Mouse (Mus musculus) limb, embryonic 14.5 days (tissue): ENCODE data around the gene Slc6a20b. TPM values are rescaled to one million over a fixed set of nuclear protein-coding genes. Genes with fewer than 3 reads are reported as not detected.

ENCODE experiments used
- ATAC-seq: fragments of 200-750 bp; cut with Nextera tagmentation; 2 replicates; pipeline ENCODE4 v1.8.0; 2017; ENCODE audit warnings: low read depth, moderate number of reproducible peaks, moderate TSS enrichment; ENCODE audit not compliant: low FRiP score
- DNase-seq: peaks from one replicate; pipeline ENCODE4 v3.0.0-alpha.2; 2015; ENCODE audit warnings: low spot score
- H3K27ac ChIP-seq: fragments of 300-500 bp; sonication (generic); replicated peaks from 2 replicates; pipeline ENCODE4 v1.5.1; 2014; ENCODE audit warnings: low read depth, mild to moderate bottlenecking, low read length, moderate library complexity, mixed read lengths
- H3K27me3 ChIP-seq: fragments of 300-500 bp; sonication (generic); 2 replicates; pipeline ENCODE4 v1.6.1; 2014; ENCODE audit warnings: low read length, mixed read lengths; ENCODE audit not compliant: control insufficient read depth, insufficient read depth
- H3K36me3 ChIP-seq: fragments of 300-500 bp; sonication (generic); 2 replicates; pipeline ENCODE4 v1.6.1; 2014; ENCODE audit warnings: mild to moderate bottlenecking, low read length, moderate library complexity, mixed read lengths; ENCODE audit not compliant: control insufficient read depth, insufficient read depth
- H3K4me1 ChIP-seq: fragments of 300-500 bp; sonication (generic); 2 replicates; pipeline ENCODE4 v1.6.1; 2014; ENCODE audit warnings: antibody characterized with exemption, low read length, mixed read lengths; ENCODE audit not compliant: control insufficient read depth, insufficient read depth
- H3K4me2 ChIP-seq: fragments of 300-500 bp; sonication (generic); replicated peaks from 2 replicates; pipeline ENCODE4 v1.6.1; 2014; ENCODE audit warnings: low read depth, mild to moderate bottlenecking, low read length, moderate library complexity; ENCODE audit not compliant: severe bottlenecking
- H3K4me3 ChIP-seq: fragments of 300-500 bp; sonication (generic); replicated peaks from 2 replicates; pipeline ENCODE4 v1.5.1; 2014; ENCODE audit warnings: low read length
- H3K9ac ChIP-seq: fragments of 300-500 bp; sonication (generic); 2 replicates; pipeline ENCODE4 v1.6.1; 2014; ENCODE audit warnings: mild to moderate bottlenecking, low read depth, low read length, moderate library complexity; ENCODE audit not compliant: severe bottlenecking
- H3K9me3 ChIP-seq: fragments of 300-500 bp; sonication (generic); 2 replicates; pipeline ENCODE4 v1.6.1; 2016; ENCODE audit warnings: low read length; ENCODE audit not compliant: control insufficient read depth
- POLR2A ChIP-seq: fragments of 200-500 bp; IDR thresholded peaks from 2 replicates; pipeline ENCODE4 v1.8.0; 2012; ENCODE audit warnings: inconsistent platforms, mild to moderate bottlenecking, moderate library complexity, borderline replicate concordance; ENCODE audit not compliant: insufficient read depth, insufficient read length; ENCODE audit errors: extremely low read depth
- WGBS: fragments of 180-500 bp; shearing (Covaris S2); extraction: QIAGEN DNeasy Blood & Tissue Kit; methylation state at CpG from one replicate; pipeline ENCODE4 v1.1.7; 2014; 5-methylcytosine and 5-hydroxymethylcytosine counted together
- polyA plus RNA-seq, 2 experiments: library from polyadenylated mRNA; depleted of rRNA in 1 of 2; stranded (reverse) in 1 of 2; unstranded in 1 of 2; fragments of >200 nt; fragmentation: Nextera tagmentation in 1 of 2; extraction: Ambion mirVana in 1 of 2; gene quantifications; 2 replicates each; pipeline versions ENCODE4 v1.2.1 to v1.2.3; 2012 to 2014

The Slc6a20b gene
- polyA plus RNA-seq, 2 experiments = 0.01 to 0.18 TPM

- H3K9me3 ChIP-seq = no peaks in the 10 kb centered on the region
- H3K4me1 ChIP-seq = no peaks in the 10 kb centered on the region
- no peak overlapping the region for H3K9ac ChIP-seq
- H3K27me3 ChIP-seq = no peaks in the 10 kb centered on the region
- DNase-seq (no peak), ATAC-seq (no peak)
- TF ChIP-seq POLR2A = no peak
- no peak overlapping the region for H3K4me3 ChIP-seq
- no peaks in the 10 kb centered on the region for H3K36me3 ChIP-seq
- no peak overlapping the region for H3K4me2 ChIP-seq
- H3K27ac ChIP-seq = no peak overlapping the region
These were observed 26.6 kb upstream of the Slc6a20b start for GRCm38 (mm10) chr9:123658981-123659380.

DNA sequence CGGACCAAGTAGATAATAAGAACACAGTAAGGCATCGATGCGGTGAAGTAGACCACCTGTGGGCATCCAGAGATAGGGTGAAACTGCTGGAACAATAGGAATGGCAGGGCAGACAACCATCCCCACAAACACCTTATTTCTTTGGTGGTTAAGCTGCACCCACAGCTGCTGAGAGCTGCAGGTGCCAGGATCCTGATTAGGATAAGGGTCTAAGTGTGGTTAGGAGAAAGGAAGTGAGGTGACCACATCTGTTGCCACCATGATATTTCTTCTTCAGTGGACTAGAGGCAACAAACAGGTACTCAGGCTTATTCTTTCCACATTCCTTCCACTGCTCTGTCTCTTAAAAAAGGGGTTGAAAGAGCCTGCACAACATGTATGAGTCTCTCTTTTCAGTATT, 25.1 kb upstream of the Slc6a20b start:
- H3K9me3 ChIP-seq = no peaks in the 10 kb centered on the region
- no peaks in the 10 kb centered on the region for H3K4me1 ChIP-seq
- ATAC-seq = no peak
- no peaks in the 10 kb centered on the region for H3K27me3 ChIP-seq
- no peak overlapping the region for H3K4me2 ChIP-seq
- no peaks in the 10 kb centered on the region for H3K36me3 ChIP-seq
- DNase-seq = no peak
- H3K9ac ChIP-seq = no peak overlapping the region
- no peak overlapping the region for H3K27ac ChIP-seq
- no peak for TF ChIP-seq POLR2A
- 87% methylated on average over 3 of the region's 3 CpGs for WGBS
- H3K4me3 ChIP-seq = no peak overlapping the region

- TF ChIP-seq POLR2A = no peak
These were observed 19.0 kb upstream of the Slc6a20b start for GRCm38 (mm10) chr9:123651369-123651768.

DNA sequence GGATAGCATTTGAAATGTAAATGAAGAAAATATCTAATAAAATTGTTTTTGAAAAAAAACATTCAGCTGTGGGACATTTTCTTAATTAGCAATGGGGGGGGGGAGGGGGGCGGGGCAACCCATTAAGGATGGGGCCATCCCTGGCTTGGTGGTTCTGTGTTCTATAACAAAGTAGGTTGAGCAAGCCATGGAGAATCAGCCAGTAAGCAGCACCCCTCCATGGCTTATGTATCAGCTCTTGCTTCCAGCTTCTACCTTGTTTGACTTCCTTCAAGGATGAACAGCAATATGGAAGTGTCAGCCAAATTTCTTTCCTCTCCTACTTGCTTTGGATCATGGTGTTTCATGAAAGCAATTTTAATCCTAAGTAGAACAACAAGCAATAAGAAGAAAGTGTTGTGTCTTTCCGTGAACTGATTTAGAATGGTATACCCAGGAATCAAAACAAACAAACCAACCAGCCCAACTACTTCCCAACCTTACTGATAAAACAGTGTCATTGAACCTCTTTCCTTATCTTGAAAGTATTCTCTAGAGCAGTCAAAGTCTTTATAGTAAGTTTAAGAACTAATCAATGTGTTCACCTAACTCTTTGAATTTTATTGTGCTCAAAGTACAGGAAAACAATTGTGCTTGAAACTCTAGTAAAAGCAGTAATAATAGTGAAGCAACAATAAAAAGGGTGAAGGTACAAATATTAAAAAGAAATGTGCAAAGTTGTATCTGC, 17.6 kb upstream of the Slc6a20b start:
- Histone ChIP-seq H3K9ac (no peak overlapping the region), H3K36me3 (no peaks in the 10 kb centered on the region), H3K4me3 (no peak overlapping the region), H3K27me3 (no peaks in the 10 kb centered on the region), H3K4me2 (no peak overlapping the region), H3K4me1 (no peaks in the 10 kb centered on the region), H3K9me3 (no peaks in the 10 kb centered on the region), H3K27ac (no peak overlapping the region)
- ATAC-seq = no peak
- no peak for TF ChIP-seq POLR2A
- DNase-seq = no peak
- 90% methylated on average over 2 of the region's 2 CpGs for WGBS

More at GRCm38 (mm10) chr9:123651369-123651768, 19.0 kb upstream of the Slc6a20b start:
- H3K4me2 ChIP-seq = no peak overlapping the region
- H3K27ac ChIP-seq = no peak overlapping the region
- H3K9ac ChIP-seq = no peak overlapping the region
- H3K27me3 ChIP-seq = no peaks in the 10 kb centered on the region
- H3K4me1 ChIP-seq = no peaks in the 10 kb centered on the region
- H3K4me3 ChIP-seq = no peak overlapping the region
- no peaks in the 10 kb centered on the region for H3K36me3 ChIP-seq
- DNase-seq = peak; percentile 7
- H3K9me3 ChIP-seq = no peaks in the 10 kb centered on the region
- 34% methylated on average over 4 of the region's 4 CpGs for WGBS
- ATAC-seq = no peak

- Histone ChIP-seq H3K36me3 (no peaks in the 10 kb centered on the region), H3K4me3 (no peak overlapping the region), H3K27me3 (no peaks in the 10 kb centered on the region), H3K27ac (no peak overlapping the region), H3K4me2 (no peak overlapping the region), H3K4me1 (no peaks in the 10 kb centered on the region), H3K9ac (no peak overlapping the region), H3K9me3 (no peaks in the 10 kb centered on the region)
- no peak for TF ChIP-seq POLR2A
- no peak for DNase-seq
- WGBS = 59% methylated on average over 1 of the region's 1 CpGs
- no peak for ATAC-seq
These were observed 7.7 kb upstream of the Slc6a20b start for GRCm38 (mm10) chr9:123640106-123640505.
